Mouse (Mus musculus): Measurements from ENCODE around the gene Ppp2r2c.

- TF ChIP-seq CTCF (IDR thresholded peaks at IDR 0.05; ENCODE audit: borderline replicate concordance, insufficient read depth, low read depth, low read length) (no peak), POLR2A (IDR thresholded peaks at IDR 0.05; ENCODE audit: borderline replicate concordance, insufficient read depth, low read length) (0 out of 2 replicates have a peak, but pooled peaks have one; percentile 31)
Measured at GRCm38 (mm10) chr5:36888501-36888900, 20.2 kb downstream of the Ppp2r2c start.
